Mouse (Mus musculus) testis, adult 2 months (tissue): ENCODE measurements around the gene Rdh16f2.

ENCODE experiments used
- CTCF ChIP-seq: fragments of 200-500 bp; IDR thresholded peaks from 2 replicates; pipeline ENCODE4 v1.5.1; 2012; ENCODE audit warnings: low read depth, mild to moderate bottlenecking, inconsistent platforms, low read length, moderate library complexity; ENCODE audit not compliant: control insufficient read depth, insufficient read depth, insufficient replicate concordance
- POLR2A ChIP-seq: fragments of 200-500 bp; IDR thresholded peaks from 2 replicates; pipeline ENCODE4 v1.6.1; 2012; ENCODE audit warnings: low read depth, mild to moderate bottlenecking, inconsistent platforms, low read length, moderate library complexity; ENCODE audit not compliant: control insufficient read depth

DNA sequence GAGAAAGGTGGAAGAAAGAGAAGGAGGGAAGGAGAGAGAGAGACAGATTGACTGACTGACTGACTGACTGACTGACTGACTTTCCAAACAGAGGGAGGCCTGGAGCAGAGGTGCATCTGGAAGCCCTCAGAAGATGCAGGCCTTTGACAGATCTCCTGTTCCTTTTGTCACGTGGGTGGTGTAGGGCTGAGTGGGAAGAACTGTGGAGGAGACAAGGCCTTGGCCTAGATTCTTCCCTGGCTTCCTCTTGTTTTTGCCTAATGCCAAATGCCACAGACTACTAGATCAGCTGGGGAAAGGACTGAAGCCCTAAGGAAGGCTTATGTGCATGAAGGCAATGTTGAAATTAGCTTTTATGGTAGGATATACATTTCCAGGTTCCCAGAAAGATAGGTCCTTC lies 36.8 kb downstream of the Rdh16f2 start:
- TF ChIP-seq CTCF (no peak), POLR2A (no peak)
